Mouse (Mus musculus) left cerebral cortex, postnatal 25 days (tissue): ENCODE results near the gene Lingo3. TPM values are rescaled to one million over a fixed set of nuclear protein-coding genes. Genes with fewer than 3 reads are reported as not detected.
"Not testable (repeated sequence)": the region's sequence is repeated elsewhere in the genome, so short reads cannot be mapped to it uniquely, and the experiment has no call there.

Experiments
- DNase-seq, 2 experiments: peaks; one replicate each; pipeline ENCODE4 v3.0.0; 2022; ENCODE audit warnings: low spot score in 2 of 2, mixed read lengths in 1 of 2
- intact Hi-C: fragments of 180-260 bp; cut with DNase I; formaldehyde crosslinking; loops from one replicate; pipeline ENCODE4 v1.15.1; 2025
- total RNA-seq, 2 experiments: library from RNA; stranded (reverse); gene quantifications; 2 replicates each; pipeline ENCODE4 v1.2.3; 2021

The Lingo3 gene
- total RNA-seq, 2 experiments from 2014 or later = 35.6 to 48.0 TPM

GRCm38 (mm10) chr10:80848571-80848970 lies 4.7 kb upstream of the Lingo3 start:
- peak in 1 of 2 experiments; percentile 36 for DNase-seq
- intact Hi-C loops = no loop called here

DNA sequence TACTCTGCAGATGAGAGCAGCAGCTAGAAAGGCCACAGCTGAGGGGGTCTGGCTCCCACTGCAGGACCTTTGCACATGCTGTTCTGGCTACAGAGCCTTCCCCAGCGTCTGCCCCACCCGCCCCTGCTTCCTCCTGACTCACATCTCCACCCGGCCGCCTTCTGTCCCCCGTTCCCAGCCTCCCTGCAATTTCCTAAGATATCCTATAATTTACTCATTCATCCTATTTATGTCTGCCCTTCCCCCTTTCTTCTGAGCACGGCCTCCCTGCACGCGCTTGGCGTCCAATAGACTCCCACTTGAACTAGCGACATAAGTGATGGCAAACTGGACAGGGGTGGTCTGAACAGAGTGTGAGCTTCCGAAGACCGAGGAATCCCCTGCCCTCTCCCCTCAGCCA lies 1.9 kb upstream of the Lingo3 start:
- peak in 1 of 2 experiments; percentile 86 for DNase-seq
- intact Hi-C loops = no loop called here

DNA sequence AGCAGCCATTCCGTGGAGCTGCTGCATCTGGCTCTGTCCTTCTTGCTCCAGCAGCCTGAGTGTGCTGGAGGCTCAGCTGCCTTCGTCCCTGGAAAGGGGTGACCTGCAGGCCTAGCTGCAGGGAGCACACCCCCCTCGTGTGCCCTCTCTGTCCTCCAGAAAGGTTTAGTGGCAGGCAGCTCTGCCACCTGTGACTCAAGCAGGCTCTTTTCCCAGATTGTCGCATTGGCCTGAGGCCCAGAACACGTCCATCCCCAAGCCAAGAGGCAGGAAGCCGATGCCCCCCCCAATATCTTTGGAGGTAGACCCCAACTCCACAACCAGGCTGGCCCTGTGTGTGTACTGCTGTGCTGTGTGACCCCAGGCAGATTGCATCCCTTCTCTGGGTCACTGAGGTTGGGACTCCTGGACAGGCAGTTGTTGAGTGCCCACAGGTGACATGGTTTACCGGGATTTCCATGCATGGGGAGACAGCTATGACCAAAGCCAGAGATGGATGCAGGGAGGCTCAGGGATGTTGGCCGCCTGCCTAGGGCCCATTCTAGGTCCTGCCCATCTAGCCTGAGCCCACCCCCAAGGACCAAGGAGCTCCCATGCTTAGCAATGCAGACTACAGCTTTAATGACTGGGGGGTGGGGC lies 1.3 kb upstream of the Lingo3 start:
- intact Hi-C loops = no loop called here
- no peak for DNase-seq

DNA sequence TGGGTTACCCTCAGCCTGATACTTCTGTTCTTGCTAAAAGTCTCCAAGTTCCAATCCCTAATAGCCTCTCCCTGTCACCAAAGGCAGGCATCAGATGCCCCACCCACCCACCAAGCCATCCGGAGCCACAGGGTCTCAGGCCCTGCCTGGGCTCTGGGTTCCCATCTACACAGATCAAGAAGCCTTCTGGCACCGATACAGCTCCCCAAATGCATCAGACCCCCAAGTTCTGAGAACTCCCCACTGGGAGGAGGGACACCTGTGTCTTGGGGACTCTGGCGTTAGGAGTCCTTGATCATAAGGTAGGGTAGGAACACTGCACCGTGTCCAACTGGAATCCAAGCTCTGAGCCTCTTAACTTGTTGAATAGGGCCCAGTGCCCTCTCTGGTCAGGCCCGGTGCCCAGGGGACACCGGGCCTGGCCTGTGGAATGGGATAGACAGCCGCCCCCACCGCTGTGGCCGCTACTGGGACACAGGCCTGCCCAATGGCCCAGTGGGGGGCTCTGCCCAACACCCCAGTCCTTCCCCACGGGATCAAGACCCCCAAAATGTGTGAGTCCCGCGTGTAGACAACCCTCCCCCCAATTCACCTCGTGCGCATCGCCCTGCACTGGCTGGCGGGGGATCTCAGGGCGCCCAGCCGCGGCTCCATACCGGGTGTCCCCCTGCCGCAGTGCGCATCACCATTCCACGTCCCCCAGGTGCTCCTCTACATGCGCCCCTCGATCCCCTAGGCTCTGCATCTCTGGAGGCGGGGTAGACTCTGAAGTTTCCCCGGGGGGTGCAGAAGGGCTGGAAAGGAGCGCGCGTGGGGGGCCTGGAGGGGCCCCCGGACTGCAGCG lies 530 bp downstream of the Lingo3 start:
- intact Hi-C loops = no loop called here

DNA sequence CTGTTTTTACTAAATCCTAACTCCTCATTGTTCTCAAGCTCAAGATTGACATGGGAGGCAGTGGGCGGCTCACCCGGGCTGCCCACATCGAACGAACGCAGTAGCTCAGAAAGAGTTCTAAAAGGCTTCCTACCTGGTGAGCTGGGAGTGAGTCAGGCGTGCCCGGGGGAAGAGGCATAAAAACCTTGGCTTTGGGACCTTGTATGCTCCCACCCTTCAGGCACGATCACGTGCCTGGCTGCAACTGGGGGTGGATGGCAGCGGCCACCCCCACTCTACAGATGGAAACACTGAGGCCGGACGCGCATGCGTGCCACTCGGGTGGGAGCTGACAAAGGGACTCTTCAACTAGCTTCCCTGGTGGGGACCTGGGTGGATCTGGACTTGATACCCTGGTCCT lies 1.5 kb downstream of the Lingo3 start:
- peak in 1 of 2 experiments; percentile 66 for DNase-seq
- intact Hi-C loops = no loop called here

More for the DNA sequence above, 530 bp downstream of the Lingo3 start:
- DNase-seq = no peak

DNA sequence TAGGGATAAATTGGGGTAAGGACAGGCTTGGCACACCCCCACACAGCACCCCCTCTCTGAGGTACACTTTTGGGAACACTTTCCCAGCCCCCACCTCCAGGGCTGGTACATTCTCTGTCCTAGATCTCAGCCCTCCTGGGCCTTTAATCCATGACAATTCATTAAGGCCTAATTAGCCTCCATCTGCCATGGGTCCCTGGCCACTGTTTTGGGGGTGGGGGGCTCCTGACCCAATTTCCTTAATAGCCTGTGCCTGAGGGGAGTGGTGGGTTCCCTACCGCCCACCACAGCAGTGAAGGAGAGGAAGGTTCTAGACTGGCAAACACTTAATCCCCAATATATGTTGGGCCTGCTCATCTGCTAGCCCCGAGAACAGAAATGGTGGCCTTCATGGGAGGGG lies 2.2 kb downstream of the Lingo3 start:
- no peak for DNase-seq
- intact Hi-C loops = loop anchor here (2.0 kb wide), 1 partner anchor 15 kb away; the partner anchor contains the start of gene Oaz1

GRCm38 (mm10) chr10:80839848-80840247 lies 4.0 kb downstream of the Lingo3 start:
- intact Hi-C loops = loop anchor here (2.0 kb wide), 1 partner anchor 13 kb away; the partner anchor contains the start of gene Oaz1
- no peak for DNase-seq

- intact Hi-C loops = no loop called here
- no peak for DNase-seq
Observed at GRCm38 (mm10) chr10:80838346-80838912, 5.4 kb downstream of the Lingo3 start.

GRCm38 (mm10) chr10:80837827-80838226 lies 6.0 kb downstream of the Lingo3 start:
- intact Hi-C loops = no loop called here
- no peak for DNase-seq

GRCm38 (mm10) chr10:80836949-80837379 lies 6.9 kb downstream of the Lingo3 start:
- no peak for DNase-seq

GRCm38 (mm10) chr10:80835617-80836016 lies 8.2 kb downstream of the Lingo3 start:
- DNase-seq = no peak
- intact Hi-C loops = no loop called here

More at GRCm38 (mm10) chr10:80836949-80837379, 6.9 kb downstream of the Lingo3 start:
- intact Hi-C loops = no loop called here

DNA sequence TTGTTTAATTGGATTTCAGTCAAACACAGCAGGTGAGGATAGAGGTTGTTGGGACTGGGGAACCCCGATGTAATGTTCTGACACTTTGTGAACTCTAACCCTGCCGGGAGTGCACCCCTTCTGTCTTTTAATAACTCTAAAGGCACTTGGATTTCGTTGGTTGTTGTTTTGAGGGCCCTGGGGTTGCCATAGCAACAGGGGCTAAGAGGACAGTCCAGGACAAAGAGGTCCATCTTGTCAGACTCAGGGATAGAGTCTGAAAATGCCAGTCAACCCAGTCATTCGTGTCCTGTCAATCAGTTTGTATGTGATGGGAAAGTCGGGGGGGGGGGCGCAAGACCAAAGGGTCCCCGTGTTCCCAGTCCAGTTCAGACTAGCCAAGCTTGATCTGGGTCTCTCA lies 11.0 kb downstream of the Lingo3 start:
- DNase-seq = no peak

GRCm38 (mm10) chr10:80831136-80831535 lies 12.7 kb downstream of the Lingo3 start:
- intact Hi-C loops = no loop called here
- no peak for DNase-seq

More for the DNA sequence above, 11.0 kb downstream of the Lingo3 start:
- intact Hi-C loops = no loop called here

DNA sequence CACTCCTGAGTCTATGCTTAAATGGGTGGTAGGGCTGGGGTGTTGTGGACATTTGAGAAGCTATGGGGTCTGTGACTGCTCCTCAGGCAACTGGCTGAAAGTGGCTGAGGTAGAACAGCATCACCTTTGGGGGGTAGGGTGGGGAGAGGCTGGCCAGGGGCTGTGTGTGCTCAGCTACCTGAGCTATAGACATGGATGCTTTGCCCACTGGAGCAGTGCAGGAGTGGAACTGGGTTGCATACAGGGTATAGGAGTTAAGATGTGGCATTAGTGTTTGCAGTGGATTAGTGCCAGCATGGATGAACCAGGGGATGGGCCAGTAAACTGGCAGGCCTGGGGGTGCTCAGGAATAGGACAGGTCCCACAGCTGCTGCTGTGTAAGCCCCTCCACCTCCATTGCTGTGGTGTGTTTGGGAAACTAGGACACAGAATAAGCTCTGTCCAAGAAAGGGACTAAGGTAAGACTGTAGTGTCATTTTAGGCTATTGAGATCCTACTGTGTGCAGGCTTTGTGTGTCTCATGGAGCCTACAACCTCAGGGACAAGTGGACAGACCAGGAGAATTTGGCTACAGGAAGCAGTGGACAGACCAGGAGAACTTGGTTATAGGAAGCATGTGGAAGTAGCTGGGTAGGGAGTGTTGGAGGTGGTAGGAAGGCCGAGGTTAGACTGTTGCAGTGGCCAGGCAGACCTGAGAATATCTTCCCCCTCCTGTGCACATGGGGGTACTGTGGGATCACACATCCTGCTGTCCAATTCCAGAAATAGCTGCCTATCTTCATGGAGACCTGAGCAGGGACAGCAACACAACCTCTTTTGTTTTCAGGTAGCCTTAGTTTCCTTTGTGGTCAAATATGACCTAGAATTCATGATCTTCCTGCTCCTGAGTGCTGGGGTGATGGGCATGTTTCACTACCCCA lies 14.2 kb downstream of the Lingo3 start:
- DNase-seq = no peak
- intact Hi-C loops = loop anchor here (5.0 kb wide), 1 partner anchor 163 kb away; no protein-coding TSS in a partner anchor

- intact Hi-C loops = loop anchor here (5.0 kb wide), 1 partner anchor 164 kb away; no protein-coding TSS in a partner anchor
- not testable (repeated sequence) for DNase-seq
Observed at GRCm38 (mm10) chr10:80828587-80828986, 15.3 kb downstream of the Lingo3 start.

GRCm38 (mm10) chr10:80827870-80828420 lies 15.9 kb downstream of the Lingo3 start:
- intact Hi-C loops = loop anchor here (2.0 to 5.0 kb wide), 2 partner anchors 13 to 164 kb away; no protein-coding TSS in a partner anchor
- no peak for DNase-seq

DNA sequence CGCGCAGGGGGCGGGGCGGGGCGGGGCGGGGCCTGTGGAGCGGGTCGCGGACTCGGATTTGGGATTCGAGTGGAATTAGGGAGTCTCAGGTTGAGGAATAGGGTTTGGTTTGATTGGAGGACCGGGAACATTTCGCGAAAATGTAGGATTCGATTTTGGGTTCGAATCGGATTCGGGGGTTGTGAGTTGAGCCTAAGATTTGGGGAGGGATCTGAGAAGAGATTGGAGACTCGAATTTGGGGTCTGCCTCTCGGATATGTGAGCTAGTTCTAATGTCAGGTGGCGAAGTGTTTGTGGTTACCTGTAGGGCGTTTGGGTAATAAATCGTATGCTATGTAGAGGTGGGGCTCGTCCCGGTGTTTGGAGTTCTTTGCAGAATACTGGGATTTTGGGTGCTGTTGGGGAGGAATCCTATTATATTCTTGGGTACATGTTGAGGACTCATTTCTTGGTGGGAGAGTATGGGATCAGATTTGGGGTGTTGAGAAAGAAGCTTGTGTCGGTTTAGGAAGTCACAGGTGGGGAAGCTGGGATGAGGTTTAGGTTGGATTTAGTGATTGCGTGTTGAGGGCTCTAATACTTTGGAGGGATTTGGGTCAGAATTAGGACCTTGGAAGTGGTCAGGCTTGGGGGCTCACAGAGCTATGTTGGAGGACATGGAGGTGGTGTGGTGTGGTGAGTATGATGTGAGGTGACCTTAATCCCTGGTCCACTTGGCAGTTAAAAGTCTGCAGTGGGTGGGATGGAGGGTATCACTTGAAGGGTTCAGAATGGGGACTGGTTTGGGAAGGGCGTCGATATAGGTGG lies 16.6 kb downstream of the Lingo3 start:
- intact Hi-C loops = loop anchor here (2.0 to 5.0 kb wide), 2 partner anchors 14 to 165 kb away; no protein-coding TSS in a partner anchor
- DNase-seq = no peak
